Mouse (Mus musculus): Measurements from ENCODE around the gene Gm7168. TPM values are rescaled to one million over a fixed set of nuclear protein-coding genes. Genes with fewer than 3 reads are reported as not detected.
"Not testable (repeated sequence)": the region's sequence is repeated elsewhere in the genome, so short reads cannot be mapped to it uniquely, and the experiment has no call there.

The Gm7168 gene
- total RNA-seq, 2 experiments from 2014 or later, result not detected

- DNase-seq; intact Hi-C loops (cut with DNase I): not testable (repeated sequence)
Observed at GRCm38 (mm10) chr17:13970796-13971195, 22.6 kb downstream of the Gm7168 start.

- DNase-seq, result no peak
- intact Hi-C loops (cut with DNase I), result no loop called here
Observed at GRCm38 (mm10) chr17:13987690-13988089, 39.5 kb downstream of the Gm7168 start.

GRCm38 (mm10) chr17:13993425-13993824, 45.3 kb downstream of the Gm7168 start:
- DNase-seq; intact Hi-C loops (cut with DNase I): not testable (repeated sequence)

Other genes with a start within 250 kb of the Gm7168 start
- gene Afdn, start 187.8 kb upstream of the Gm7168 start, total RNA-seq (2021), result 100 to 1,000 TPM; 112 to 150 TPM
- 1 to 10 TPM; 4.0 to 4.2 TPM for gene Tcte2, start 186.5 kb upstream of the Gm7168 start, total RNA-seq (2021)
- gene Gm7356, start 55.3 kb downstream of the Gm7168 start, total RNA-seq (2021), result not detected
- gene Gm7358, start 111.2 kb downstream of the Gm7168 start, total RNA-seq (2021), result not detected